Mouse (Mus musculus) naive thymus-derived CD4-positive, alpha-beta T cell, adult 2 months (primary cell): Measurements from ENCODE around the gene Mri1.

Source experiments
- DNase-seq: peaks from one replicate; pipeline ENCODE4 v3.0.0-alpha.2; 2011; ENCODE audit warnings: low read depth

The Mri1 gene

GRCm38 (mm10) chr8:84202938-84203917 lies 53.9 kb downstream of the Mri1 start:
- DNase-seq = peak; percentile 87

GRCm38 (mm10) chr8:84202466-84202865 lies 54.7 kb downstream of the Mri1 start:
- DNase-seq = peak; percentile 47

GRCm38 (mm10) chr8:84201545-84202245 lies 55.4 kb downstream of the Mri1 start:
- DNase-seq = peak; percentile 61

GRCm38 (mm10) chr8:84200652-84201544 lies 56.2 kb downstream of the Mri1 start:
- DNase-seq = peak; percentile 64

- peak; percentile 45 for DNase-seq
Measured at GRCm38 (mm10) chr8:84200126-84200555, 57.0 kb downstream of the Mri1 start.
